Mouse (Mus musculus) B cell, adult (primary cell): ENCODE data around the gene 4930558C23Rik. TPM values are rescaled to one million over a fixed set of nuclear protein-coding genes. Genes with fewer than 3 reads are reported as not detected.

Experiments used
- total RNA-seq: library from RNA; stranded (reverse); gene quantifications from 4 replicates; pipeline ENCODE4 v1.2.4, GENCODE M21; 2023; ENCODE audit not compliant: inconsistent age

4930558C23Rik gene
- total RNA-seq = not detected in 4 replicates

GRCm38 (mm10) chr3:95402741-95403140 is at the start of gene 4930558C23Rik:
Gene 4930558C23Rik (minus strand): TSS chr3:95402841.

GRCm38 (mm10) chr3:95434136-95434982 is 31.7 kb upstream of the 4930558C23Rik start, which contains the start of gene Arnt:
Gene Arnt (plus strand): TSS chr3:95434388.

GRCm38 (mm10) chr3:95356701-95357449 is 45.8 kb downstream of the 4930558C23Rik start, which contains the start of gene Setdb1:
Gene Setdb1 (minus strand): TSS chr3:95357202.

Other genes starting within 250 kb of the 4930558C23Rik start
- gene Sema6c, start 242.4 kb downstream of the 4930558C23Rik start, total RNA-seq = 0.18 to 1.1 TPM (median 0.54 TPM) in 3 of 4 replicates, not detected in the other
- 66.4 to 77.9 TPM (median 74.8 TPM) in 4 replicates for gene Gabpb2, start 184.9 kb downstream of the 4930558C23Rik start, total RNA-seq
- 193 to 216 TPM (median 202 TPM) in 4 replicates for gene Cdc42se1, start 174.1 kb downstream of the 4930558C23Rik start, total RNA-seq
- 4.9 to 8.2 TPM (median 7.6 TPM) in 4 replicates for gene Mllt11, start 170.7 kb downstream of the 4930558C23Rik start, total RNA-seq
- not detected in 4 replicates for gene Gm128, start 161.2 kb downstream of the 4930558C23Rik start, total RNA-seq
- not detected in 4 replicates for gene Bnipl, start 151.6 kb downstream of the 4930558C23Rik start, total RNA-seq
- gene Mindy1, start 121.5 kb downstream of the 4930558C23Rik start, total RNA-seq = 32.4 to 40.2 TPM (median 36.0 TPM) in 4 replicates
- gene Prune1, start 120.8 kb downstream of the 4930558C23Rik start, total RNA-seq = 9.9 to 11.6 TPM (median 11.1 TPM) in 4 replicates
- 1.2 to 2.2 TPM (median 2.0 TPM) in 4 replicates for gene Anxa9, start 95.7 kb downstream of the 4930558C23Rik start, total RNA-seq
- gene Cers2, start 88.0 kb downstream of the 4930558C23Rik start, total RNA-seq = 121 to 134 TPM (median 130 TPM) in 4 replicates
- 31.4 to 38.1 TPM (median 33.0 TPM) in 4 replicates for gene Setdb1, start 45.6 kb downstream of the 4930558C23Rik start, total RNA-seq
- 79.2 to 85.4 TPM (median 82.6 TPM) in 4 replicates for gene Arnt, start 31.5 kb upstream of the 4930558C23Rik start, total RNA-seq
- gene Ctsk, start 96.4 kb upstream of the 4930558C23Rik start, total RNA-seq = 1.4 to 2.4 TPM (median 2.0 TPM) in 4 replicates
- gene Ctss, start 123.9 kb upstream of the 4930558C23Rik start, total RNA-seq = 450 to 511 TPM (median 488 TPM) in 4 replicates
- not detected in 4 replicates for gene Hormad1, start 156.8 kb upstream of the 4930558C23Rik start, total RNA-seq
- gene Golph3l, start 186.1 kb upstream of the 4930558C23Rik start, total RNA-seq = 25.8 to 31.8 TPM (median 27.8 TPM) in 4 replicates
- gene Ensa, start 222.2 kb upstream of the 4930558C23Rik start, total RNA-seq = 116 to 120 TPM (median 118 TPM) in 4 replicates